Mouse (Mus musculus): ENCODE results near the gene Psmb3.

DNA sequence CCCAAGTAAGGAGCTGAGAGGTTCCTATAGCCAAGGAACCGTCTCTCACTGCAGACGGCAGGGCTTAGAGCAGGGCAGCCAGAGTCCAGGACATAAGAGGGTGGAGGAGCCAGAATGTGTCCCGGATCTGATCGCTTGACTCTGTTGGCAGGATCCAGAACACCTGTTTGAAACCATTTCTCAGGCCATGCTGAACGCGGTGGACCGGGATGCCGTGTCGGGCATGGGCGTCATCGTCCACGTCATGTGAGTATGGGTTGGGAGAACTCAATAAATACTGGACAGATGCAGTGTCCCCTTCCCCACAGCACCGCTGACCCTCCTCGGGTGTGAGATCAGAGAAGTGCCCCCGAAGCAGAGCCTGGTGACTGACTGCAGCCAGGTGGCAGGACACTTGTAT lies 9.1 kb downstream of the Psmb3 start:
- TF ChIP-seq CTCF (IDR thresholded peaks at IDR 0.05) (no peak), POLR2A (IDR thresholded peaks at IDR 0.05; ENCODE audit: insufficient read depth, low read depth, low read length) (no peak), EP300 (IDR thresholded peaks at IDR 0.05; ENCODE audit: insufficient read depth, low read depth, low read length) (no peak)
